ENCODE assay signal across 7 mouse cellular contexts in genomic region chr15:98993865-98994264, GRCm38 (mm10). TPM values are rescaled to one million over a fixed set of nuclear protein-coding genes. Genes with fewer than 3 reads are reported as not detected.
DNase-seq lines count a peak whose midpoint lies in the region; ATAC-seq lines count a peak whose summit lies in the region.

No protein-coding gene starts in this region.

- H3K36me3 ChIP-seq in intestine, embryonic 16.5 days (ENCODE audit: control insufficient read depth, insufficient read depth, low read length), result no peaks in the 10 kb centered on the region
- H3K36me3 ChIP-seq in limb, embryonic 11.5 days (ENCODE audit: control insufficient read depth, insufficient read depth, low read length), result no peaks in the 10 kb centered on the region
- H3K36me3 ChIP-seq in midbrain, embryonic 13.5 days, result 0 out of 2 replicates have a peak, but pooled peaks cover 4% of the 10 kb centered on the region

- peak; percentile 77 to 85 for DNase-seq in adrenal gland, adult 18-20 months (ENCODE audit: low spot score in 2 of 2)
- peak; percentile 92 for DNase-seq in embryo, embryonic 10 days (ENCODE audit: low spot score)
- DNase-seq in gastrocnemius, postnatal 25 days, result peak; percentile 73
- DNase-seq in limb, embryonic 11.5 days (ENCODE audit: low spot score), result peak; percentile 96
- peak; percentile 72 to 83 for DNase-seq in spleen, adult 18-20 months

- no peaks in the 10 kb centered on the region for H3K27me3 ChIP-seq in intestine, embryonic 16.5 days (replicated peaks; ENCODE audit: control insufficient read depth, insufficient read depth, low read length)
- no peaks in the 10 kb centered on the region for H3K27me3 ChIP-seq in limb, embryonic 11.5 days (ENCODE audit: control insufficient read depth, insufficient read depth, low read length)
- no peaks in the 10 kb centered on the region for H3K27me3 ChIP-seq in midbrain, embryonic 13.5 days

- no peaks in the 10 kb centered on the region for H3K9me3 ChIP-seq in intestine, embryonic 16.5 days (ENCODE audit: control insufficient read depth, low read length)
- H3K9me3 ChIP-seq in limb, embryonic 11.5 days (ENCODE audit: control insufficient read depth, low read length), result no peaks in the 10 kb centered on the region
- H3K9me3 ChIP-seq in midbrain, embryonic 13.5 days, result no peaks in the 10 kb centered on the region

- no peak overlapping the region; the same call in 1 of the 2 replicates for H3K4me3 ChIP-seq in intestine, embryonic 16.5 days (ENCODE audit: low read length)
- no peak overlapping the region for H3K4me3 ChIP-seq in limb, embryonic 11.5 days (ENCODE audit: low read depth, low read length)
- peak overlapping the region; percentile 41; the same call in 1 of the 2 replicates for H3K4me3 ChIP-seq in midbrain, embryonic 13.5 days (replicated peaks)

- no peak overlapping the region for H3K27ac ChIP-seq in intestine, embryonic 16.5 days (ENCODE audit: low read length)
- H3K27ac ChIP-seq in limb, embryonic 11.5 days (replicated peaks; ENCODE audit: low read depth, low read length), result no peak overlapping the region
- peak overlapping the region; percentile 99 for H3K27ac ChIP-seq in midbrain, embryonic 13.5 days

- 0 out of 2 replicates have a peak, but pooled peaks have one; percentile 39 for ATAC-seq in intestine, embryonic 16.5 days
- ATAC-seq in limb, embryonic 11.5 days (ENCODE audit: insufficient number of reproducible peaks, low FRiP score, low TSS enrichment, low read depth), result no peak
- no peak for ATAC-seq in midbrain, embryonic 13.5 days

- no peak overlapping the region for H3K9ac ChIP-seq in intestine, embryonic 16.5 days (ENCODE audit: low read depth, low read length)
- H3K9ac ChIP-seq in limb, embryonic 11.5 days (ENCODE audit: low read length), result no peak overlapping the region
- H3K9ac ChIP-seq in midbrain, embryonic 13.5 days (replicated peaks), result peak overlapping the region; percentile 71; the same call in 1 of the 2 replicates

- 4% methylated on average over 11 of the region's 11 CpGs for WGBS in intestine, embryonic 16.5 days
- WGBS in limb, embryonic 11.5 days, result 2% methylated on average over 11 of the region's 11 CpGs
- 5% methylated on average over 11 of the region's 11 CpGs for WGBS in midbrain, embryonic 13.5 days

- H3K4me1 ChIP-seq in intestine, embryonic 16.5 days (ENCODE audit: control insufficient read depth, insufficient read depth, low read length), result peaks cover 20% of the 10 kb centered on the region
- H3K4me1 ChIP-seq in limb, embryonic 11.5 days (ENCODE audit: control insufficient read depth, insufficient read depth, low read length), result peaks cover 11% of the 10 kb centered on the region
- H3K4me1 ChIP-seq in midbrain, embryonic 13.5 days (replicated peaks), result peaks cover 62% of the 10 kb centered on the region

- peak overlapping the region; percentile 88; the same call in 1 of the 2 replicates for H3K4me2 ChIP-seq in intestine, embryonic 16.5 days (ENCODE audit: low read depth, low read length)
- no peak overlapping the region for H3K4me2 ChIP-seq in limb, embryonic 11.5 days (ENCODE audit: low read depth, severe bottlenecking)
- peak overlapping the region; percentile 70 for H3K4me2 ChIP-seq in midbrain, embryonic 13.5 days (replicated peaks)

RNA-seq across cellular contexts. Expression of gene Tuba1c, which starts 35.8 kb away (rescaled TPM):
- total RNA-seq in adrenal gland, adult 18-20 months (2021), result 100 to 1,000 TPM; 235 to 284 TPM
- 10 to 100 TPM in 1 of 2 experiments, 1 to 10 TPM in 1; 7.1 to 10.7 TPM for total RNA-seq in gastrocnemius, postnatal 25 days (2021)
- 295 and 311 TPM in 2 replicates for polyA plus RNA-seq in intestine, embryonic 16.5 days (2015; fragmentation: Nextera tagmentation; extraction: Ambion mirVana)
- polyA plus RNA-seq in limb, embryonic 11.5 days (2014; fragmentation: Nextera tagmentation; extraction: Ambion mirVana), result 146 and 157 TPM in 2 replicates
- 37.3 and 41.4 TPM in 2 replicates for polyA plus RNA-seq in midbrain, embryonic 13.5 days (2015; fragmentation: Nextera tagmentation; extraction: Ambion mirVana)

RNA-seq across cellular contexts. Expression of gene Tuba1a, which starts 40.4 kb away (rescaled TPM):
- total RNA-seq in adrenal gland, adult 18-20 months (2021), result 100 to 1,000 TPM in 1 of 2 experiments, 10 to 100 TPM in 1; 74.3 to 169 TPM
- 10 to 100 TPM; 43.5 to 52.6 TPM for total RNA-seq in gastrocnemius, postnatal 25 days (2021)
- polyA plus RNA-seq in intestine, embryonic 16.5 days (2015; fragmentation: Nextera tagmentation; extraction: Ambion mirVana), result 816 and 895 TPM in 2 replicates
- polyA plus RNA-seq in limb, embryonic 11.5 days (2014; fragmentation: Nextera tagmentation; extraction: Ambion mirVana), result 1,453 and 1,516 TPM in 2 replicates
- 15,883 and 15,999 TPM in 2 replicates for polyA plus RNA-seq in midbrain, embryonic 13.5 days (2015; fragmentation: Nextera tagmentation; extraction: Ambion mirVana)

RNA-seq across cellular contexts. Expression of gene Gm49450, which starts 40.5 kb away (rescaled TPM):
- not detected for total RNA-seq in adrenal gland, adult 18-20 months (2021)
- total RNA-seq in gastrocnemius, postnatal 25 days (2021), result not detected
- polyA plus RNA-seq in intestine, embryonic 16.5 days (2015; fragmentation: Nextera tagmentation; extraction: Ambion mirVana), result not detected in 2 replicates
- polyA plus RNA-seq in limb, embryonic 11.5 days (2014; fragmentation: Nextera tagmentation; extraction: Ambion mirVana), result not detected in 2 replicates
- polyA plus RNA-seq in midbrain, embryonic 13.5 days (2015; fragmentation: Nextera tagmentation; extraction: Ambion mirVana), result not detected in 2 replicates

RNA-seq across cellular contexts. Expression of gene Tuba1b, which starts 59.5 kb away (rescaled TPM):
- 100 to 1,000 TPM; 193 to 255 TPM for total RNA-seq in adrenal gland, adult 18-20 months (2021)
- 10 to 100 TPM; 36.4 to 44.5 TPM for total RNA-seq in gastrocnemius, postnatal 25 days (2021)
- polyA plus RNA-seq in intestine, embryonic 16.5 days (2015; fragmentation: Nextera tagmentation; extraction: Ambion mirVana), result 1,159 and 1,322 TPM in 2 replicates
- 2,238 and 2,358 TPM in 2 replicates for polyA plus RNA-seq in limb, embryonic 11.5 days (2014; fragmentation: Nextera tagmentation; extraction: Ambion mirVana)
- polyA plus RNA-seq in midbrain, embryonic 13.5 days (2015; fragmentation: Nextera tagmentation; extraction: Ambion mirVana), result 1,161 and 1,231 TPM in 2 replicates

Comparison
In these comparisons a context has a peak if more than half of its experiments do, and no peak if none do; other contexts are left out.
1. RNA of gene Tuba1a, which starts 40.4 kb away (polyA plus RNA-seq): 15,883 to 15,999 TPM in midbrain, embryonic 13.5 days; 1,453 to 1,516 TPM in limb, embryonic 11.5 days and 816 to 895 TPM in intestine, embryonic 16.5 days; every median in the first group is over 10 times any median in the second.
2. Peak in every context shown above with its lines, with median percentiles within 50 percentile points of each other: DNase-seq.